Mouse (Mus musculus): ENCODE results near the gene Mpg.

GRCm38 (mm10) chr11:32276347-32276746 is 50.0 kb downstream of the Mpg start, which contains the start of gene Hba-x:
- TF ChIP-seq GATA1 (IDR thresholded peaks at IDR 0.05; ENCODE audit: low read length) = no peak
- TF ChIP-seq TAL1 (IDR thresholded peaks at IDR 0.05; ENCODE audit: low read length) = no peak
